23 mouse cellular contexts compared by ENCODE assay signal in genomic region chr7:49251308-49251638, GRCm38 (mm10).
DNase-seq lines count a peak whose midpoint lies in the region; ATAC-seq and TF ChIP-seq lines count a peak whose summit lies in the region.
"Had no signal": no experiment of that assay in that cellular context is flagged by ENCODE, and none has a peak within 500 bp of the region (broad histone marks: within the 10 kb centered on the region; RNA-seq: fewer than 3 reads in every experiment).

No protein-coding gene starts in this region.

- no peak overlapping the region for H3K9ac ChIP-seq in stomach, postnatal 0 days (ENCODE audit: low read length)
- no peak overlapping the region for H3K9ac ChIP-seq in neural tube, embryonic 15.5 days (replicated peaks)
- H3K9ac ChIP-seq: forebrain, embryonic 12.5 days; heart, embryonic 15.5 days; hindbrain, embryonic 14.5 days; midbrain, embryonic 12.5 days had no signal

- intact Hi-C loops in left cerebral cortex, adult 2 months (cut with DNase I) = loop anchor here (5.0 to 10.0 kb wide), 2 partner anchors 176 to 314 kb away; no protein-coding TSS in a partner anchor
- intact Hi-C loops in left cerebral cortex, postnatal 36 days (cut with DNase I) = loop anchor here (5.0 kb wide), 1 partner anchor 176 kb away; no protein-coding TSS in a partner anchor

- WGBS in stomach, postnatal 0 days = 35% methylated on average over 10 of the region's 10 CpGs
- 66% methylated on average over 10 of the region's 10 CpGs for WGBS in neural tube, embryonic 15.5 days

- no peak for TF ChIP-seq CTCF in left cerebral cortex, adult 2 months (IDR thresholded peaks at IDR 0.05)
- no peak for TF ChIP-seq CTCF in stomach, postnatal 0 days (IDR thresholded peaks at IDR 0.05; ENCODE audit: low read depth)

- H3K4me2 ChIP-seq in stomach, postnatal 0 days (replicated peaks; ENCODE audit: low read depth) = peak overlapping the region; percentile 20; the same call in 1 of the 2 replicates
- H3K4me2 ChIP-seq in neural tube, embryonic 15.5 days = no peak overlapping the region
- H3K4me2 ChIP-seq: forebrain, embryonic 12.5 days; heart, embryonic 15.5 days; hindbrain, embryonic 14.5 days; midbrain, embryonic 12.5 days had no signal

- no peaks in the 10 kb centered on the region for H3K9me3 ChIP-seq in stomach, postnatal 0 days (ENCODE audit: control insufficient read depth, low read length)
- no peaks in the 10 kb centered on the region for H3K9me3 ChIP-seq in neural tube, embryonic 15.5 days (replicated peaks)
- H3K9me3 ChIP-seq: forebrain, embryonic 12.5 days; heart, embryonic 15.5 days; limb, embryonic 10.5 days; midbrain, embryonic 12.5 days had no signal

- H3K27ac ChIP-seq in left cerebral cortex, adult 2 months = no peak overlapping the region
- H3K27ac ChIP-seq in stomach, postnatal 0 days (replicated peaks) = no peak overlapping the region
- H3K27ac ChIP-seq in neural tube, embryonic 15.5 days (replicated peaks) = no peak overlapping the region
- H3K27ac ChIP-seq: forebrain, embryonic 12.5 days; heart, embryonic 15.5 days; hindbrain, embryonic 14.5 days; limb, embryonic 10.5 days; midbrain, embryonic 12.5 days had no signal

- H3K4me1 ChIP-seq in stomach, postnatal 0 days (replicated peaks; ENCODE audit: control insufficient read depth, insufficient read depth) = 0 out of 2 replicates have a peak, but pooled peaks cover 6% of the 10 kb centered on the region
- peaks cover 65% of the 10 kb centered on the region for H3K4me1 ChIP-seq in neural tube, embryonic 15.5 days

- peak; percentile 16 for DNase-seq in cerebellum, adult 11-12 months
- DNase-seq in cerebellum, postnatal 25 days = no peak
- DNase-seq in left cerebral cortex, adult 2 months (ENCODE audit: extremely low spot score in 1 of 2, low spot score in 2 of 2) = no peak
- DNase-seq in left cerebral cortex, postnatal 36 days (ENCODE audit: low spot score in 2 of 2) = no peak
- peak; percentile 46 for DNase-seq in brain, adult 2 months (ENCODE audit: low read depth, low spot score)
- DNase-seq in stomach, postnatal 0 days (ENCODE audit: low spot score) = no peak
- DNase-seq in layer of hippocampus, postnatal 10 days (ENCODE audit: low spot score in 2 of 2) = no peak
- DNase-seq: adrenal gland, postnatal 14 days; cerebellum, adult 11 months; cerebellum, postnatal 36 days; embryo, embryonic 11 days; gastrocnemius, postnatal 36 days; heart, postnatal 36 days; kidney, adult 2 months; kidney, postnatal 36 days; liver; lung, postnatal 10 days had no signal

- no peaks in the 10 kb centered on the region for H3K27me3 ChIP-seq in stomach, postnatal 0 days (ENCODE audit: control insufficient read depth, insufficient read depth, low read length)
- no peaks in the 10 kb centered on the region for H3K27me3 ChIP-seq in neural tube, embryonic 15.5 days (replicated peaks)

- TF ChIP-seq EP300 in stomach, postnatal 0 days (optimal IDR thresholded peaks at IDR 0.05) = no peak

- no peak for ATAC-seq in stomach, postnatal 0 days (ENCODE audit: low FRiP score, low TSS enrichment)
- ATAC-seq in neural tube, embryonic 15.5 days (ENCODE audit: low FRiP score) = no peak

- H3K4me3 ChIP-seq in left cerebral cortex, adult 2 months = peak overlapping the region; percentile 79; the same call in 1 of the 2 replicates
- no peak overlapping the region for H3K4me3 ChIP-seq in stomach, postnatal 0 days (ENCODE audit: low read depth, low read length)
- no peak overlapping the region for H3K4me3 ChIP-seq in neural tube, embryonic 15.5 days (replicated peaks)
- H3K4me3 ChIP-seq: forebrain, embryonic 12.5 days; heart, embryonic 15.5 days; limb, embryonic 10.5 days; midbrain, embryonic 12.5 days had no signal

- H3K36me3 ChIP-seq in stomach, postnatal 0 days (ENCODE audit: control insufficient read depth, insufficient read depth, low read length) = no peaks in the 10 kb centered on the region
- H3K36me3 ChIP-seq in neural tube, embryonic 15.5 days = no peaks in the 10 kb centered on the region
- H3K36me3 ChIP-seq: forebrain, embryonic 12.5 days; heart, embryonic 15.5 days; limb, embryonic 10.5 days; midbrain, embryonic 12.5 days had no signal

Comparison
In these comparisons a context has a peak if more than half of its experiments do, and no peak if none do; other contexts are left out.
1. DNase-seq: peak in cerebellum, adult 11-12 months (single experiment) and brain, adult 2 months (single experiment); none in cerebellum, postnatal 25 days (0 of 2), left cerebral cortex, adult 2 months (0 of 2), left cerebral cortex, postnatal 36 days (0 of 2), stomach, postnatal 0 days (single experiment) and layer of hippocampus, postnatal 10 days (0 of 2).